Mouse (Mus musculus): ENCODE measurements at regions not wholly inside any gene's neighbourhood (a gene's known extent, or its start where the extent isn't known, plus 50 kb on each side); places are given as distances from the start of the nearest gene placed in this dataset.
A peak's percentile ranks its signal among the peaks of the same experiment; 100 is the strongest.

DNA sequence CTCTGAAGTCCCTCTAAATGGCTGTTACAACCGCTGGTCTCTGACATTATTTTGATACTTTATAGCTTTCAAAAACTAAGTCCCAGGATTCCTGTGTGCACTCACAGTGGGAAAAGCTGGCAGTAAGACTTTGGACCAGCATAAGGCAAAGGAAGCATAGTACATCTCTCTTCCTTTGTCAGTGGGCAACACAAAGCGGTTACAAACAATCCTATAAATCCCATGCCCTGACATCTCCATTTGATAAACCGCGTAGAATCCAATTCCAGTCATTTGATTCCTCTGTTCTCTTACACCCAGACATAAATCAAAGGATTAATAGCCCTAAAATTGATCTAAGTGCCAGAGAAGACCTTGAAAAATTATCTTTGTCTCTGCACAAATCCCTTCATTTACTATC lies 240.7 kb upstream of the Actbl2 start:
- no peak for ATAC-seq (ENCODE audit: insufficient read depth, low FRiP score)
- no peaks in the 10 kb centered on the region for H3K9me3 ChIP-seq (replicated peaks; ENCODE audit: control insufficient read depth, low read length)
- H3K4me2 ChIP-seq (ENCODE audit: low read depth, low read length), result no peak overlapping the region
- no peaks in the 10 kb centered on the region for H3K36me3 ChIP-seq (ENCODE audit: control insufficient read depth, insufficient read depth, low read length)
- H3K9ac ChIP-seq (ENCODE audit: low read length), result no peak overlapping the region
- no peaks in the 10 kb centered on the region for H3K4me1 ChIP-seq (ENCODE audit: control insufficient read depth, insufficient read depth, low read length)
- no peak overlapping the region for H3K4me3 ChIP-seq (replicated peaks; ENCODE audit: low read length)
- no peak overlapping the region for H3K27ac ChIP-seq (ENCODE audit: low read length)
- no peaks in the 10 kb centered on the region for H3K27me3 ChIP-seq (ENCODE audit: control insufficient read depth, insufficient read depth, low read length)
- 63% methylated on average over 4 of the region's 4 CpGs for WGBS

- no peaks in the 10 kb centered on the region for H3K4me1 ChIP-seq (ENCODE audit: control insufficient read depth, insufficient read depth, low read length)
- no peak for ATAC-seq (ENCODE audit: insufficient read depth, low FRiP score)
- H3K27me3 ChIP-seq (ENCODE audit: control insufficient read depth, insufficient read depth, low read length), result no peaks in the 10 kb centered on the region
- no peak overlapping the region for H3K4me3 ChIP-seq (replicated peaks; ENCODE audit: low read length)
- no peak overlapping the region for H3K9ac ChIP-seq (ENCODE audit: low read length)
- H3K36me3 ChIP-seq (ENCODE audit: control insufficient read depth, insufficient read depth, low read length), result no peaks in the 10 kb centered on the region
- H3K9me3 ChIP-seq (replicated peaks; ENCODE audit: control insufficient read depth, low read length), result no peaks in the 10 kb centered on the region
- no peak overlapping the region for H3K27ac ChIP-seq (ENCODE audit: low read length)
- H3K4me2 ChIP-seq (ENCODE audit: low read depth, low read length), result no peak overlapping the region
- 40% methylated on average over 2 of the region's 2 CpGs for WGBS
These were observed 224.7 kb upstream of the Actbl2 start for GRCm38 (mm10) chr13:111030111-111030510.

- Histone ChIP-seq H3K27ac (ENCODE audit: low read length) (no peak overlapping the region), H3K9me3 (replicated peaks; ENCODE audit: control insufficient read depth, low read length) (no peaks in the 10 kb centered on the region), H3K4me3 (replicated peaks; ENCODE audit: low read length) (no peak overlapping the region), H3K27me3 (ENCODE audit: control insufficient read depth, insufficient read depth, low read length) (no peaks in the 10 kb centered on the region), H3K36me3 (ENCODE audit: control insufficient read depth, insufficient read depth, low read length) (no peaks in the 10 kb centered on the region), H3K9ac (ENCODE audit: low read length) (no peak overlapping the region), H3K4me1 (ENCODE audit: control insufficient read depth, insufficient read depth, low read length) (no peaks in the 10 kb centered on the region), H3K4me2 (ENCODE audit: low read depth, low read length) (no peak overlapping the region)
- WGBS, result 53% methylated on average over 1 of the region's 1 CpGs
- no peak for ATAC-seq (ENCODE audit: insufficient read depth, low FRiP score)
These were observed 223.2 kb upstream of the Actbl2 start for GRCm38 (mm10) chr13:111031633-111032032.

DNA sequence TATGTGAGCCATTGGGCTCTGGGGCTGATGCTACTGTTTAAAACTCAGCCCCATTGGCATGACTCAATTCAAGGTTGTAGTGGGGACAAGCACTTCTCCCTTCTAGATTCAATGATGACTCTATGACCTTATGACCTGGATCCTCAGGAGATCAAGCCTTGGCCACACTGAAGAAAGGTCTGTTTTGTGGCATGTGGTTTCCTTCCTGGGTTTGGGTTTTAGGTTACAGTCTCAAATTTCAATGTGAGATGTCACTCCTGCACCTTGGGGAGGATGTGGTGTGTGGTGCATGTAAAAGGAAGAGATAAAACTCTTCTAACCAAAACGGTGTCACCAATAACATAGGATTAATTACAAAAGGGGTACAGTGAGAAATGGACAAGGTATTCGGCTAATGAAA lies 211.2 kb upstream of the Actbl2 start:
- no peak for ATAC-seq (ENCODE audit: insufficient read depth, low FRiP score)
- H3K4me1 ChIP-seq (ENCODE audit: control insufficient read depth, insufficient read depth, low read length), result peaks cover 14% of the 10 kb centered on the region; the same call in 1 of the 2 replicates
- H3K27ac ChIP-seq (ENCODE audit: low read length), result no peak overlapping the region
- H3K9ac ChIP-seq (ENCODE audit: low read length), result no peak overlapping the region
- H3K4me3 ChIP-seq (replicated peaks; ENCODE audit: low read length), result no peak overlapping the region
- 41% methylated on average over 2 of the region's 2 CpGs for WGBS
- H3K9me3 ChIP-seq (replicated peaks; ENCODE audit: control insufficient read depth, low read length), result no peaks in the 10 kb centered on the region
- no peak overlapping the region for H3K4me2 ChIP-seq (ENCODE audit: low read depth, low read length)
- H3K36me3 ChIP-seq (ENCODE audit: control insufficient read depth, insufficient read depth, low read length), result no peaks in the 10 kb centered on the region
- no peaks in the 10 kb centered on the region for H3K27me3 ChIP-seq (ENCODE audit: control insufficient read depth, insufficient read depth, low read length)

- WGBS, result 41% methylated on average over 10 of the region's 10 CpGs
These were observed 210.3 kb upstream of the Actbl2 start for GRCm38 (mm10) chr13:111044328-111045002.

GRCm38 (mm10) chr13:111050097-111050496 lies 204.7 kb upstream of the Actbl2 start:
- H3K36me3 ChIP-seq (ENCODE audit: control insufficient read depth, insufficient read depth, low read length), result no peaks in the 10 kb centered on the region
- H3K4me1 ChIP-seq (ENCODE audit: control insufficient read depth, insufficient read depth, low read length), result peaks cover 8% of the 10 kb centered on the region; the same call in 1 of the 2 replicates
- no peaks in the 10 kb centered on the region for H3K9me3 ChIP-seq (replicated peaks; ENCODE audit: control insufficient read depth, low read length)
- H3K27ac ChIP-seq (ENCODE audit: low read length), result no peak overlapping the region
- ATAC-seq (ENCODE audit: insufficient read depth, low FRiP score), result no peak
- 12% methylated on average over 6 of the region's 6 CpGs for WGBS
- H3K4me2 ChIP-seq (ENCODE audit: low read depth, low read length), result no peak overlapping the region
- no peak overlapping the region for H3K4me3 ChIP-seq (replicated peaks; ENCODE audit: low read length)
- no peaks in the 10 kb centered on the region for H3K27me3 ChIP-seq (ENCODE audit: control insufficient read depth, insufficient read depth, low read length)
- H3K9ac ChIP-seq (ENCODE audit: low read length), result no peak overlapping the region

More at GRCm38 (mm10) chr13:111044328-111045002, 210.3 kb upstream of the Actbl2 start:
- Histone ChIP-seq H3K9ac (ENCODE audit: low read length) (no peak overlapping the region), H3K27ac (ENCODE audit: low read length) (no peak overlapping the region), H3K36me3 (ENCODE audit: control insufficient read depth, insufficient read depth, low read length) (no peaks in the 10 kb centered on the region), H3K9me3 (replicated peaks; ENCODE audit: control insufficient read depth, low read length) (no peaks in the 10 kb centered on the region), H3K4me2 (ENCODE audit: low read depth, low read length) (no peak overlapping the region), H3K4me3 (replicated peaks; ENCODE audit: low read length) (no peak overlapping the region), H3K4me1 (ENCODE audit: control insufficient read depth, insufficient read depth, low read length) (peaks cover 14% of the 10 kb centered on the region; the same call in 1 of the 2 replicates), H3K27me3 (ENCODE audit: control insufficient read depth, insufficient read depth, low read length) (no peaks in the 10 kb centered on the region)
- peak; percentile 75; the same call in 1 of the 2 replicates for ATAC-seq (ENCODE audit: insufficient read depth, low FRiP score)

- no peak overlapping the region for H3K9ac ChIP-seq (ENCODE audit: low read length)
- no peaks in the 10 kb centered on the region for H3K4me1 ChIP-seq (ENCODE audit: control insufficient read depth, insufficient read depth, low read length)
- no peak for ATAC-seq (ENCODE audit: insufficient read depth, low FRiP score)
- H3K9me3 ChIP-seq (replicated peaks; ENCODE audit: control insufficient read depth, low read length), result no peaks in the 10 kb centered on the region
- no peaks in the 10 kb centered on the region for H3K27me3 ChIP-seq (ENCODE audit: control insufficient read depth, insufficient read depth, low read length)
- H3K36me3 ChIP-seq (ENCODE audit: control insufficient read depth, insufficient read depth, low read length), result no peaks in the 10 kb centered on the region
- no peak overlapping the region for H3K27ac ChIP-seq (ENCODE audit: low read length)
- no peak overlapping the region for H3K4me3 ChIP-seq (replicated peaks; ENCODE audit: low read length)
- H3K4me2 ChIP-seq (ENCODE audit: low read depth, low read length), result no peak overlapping the region
- 70% methylated on average over 2 of the region's 2 CpGs for WGBS
These were observed 199.0 kb upstream of the Actbl2 start for GRCm38 (mm10) chr13:111055817-111056216.

- Histone ChIP-seq H3K4me3 (replicated peaks; ENCODE audit: low read length) (no peak overlapping the region), H3K4me2 (ENCODE audit: low read depth, low read length) (no peak overlapping the region), H3K9me3 (replicated peaks; ENCODE audit: control insufficient read depth, low read length) (no peaks in the 10 kb centered on the region), H3K9ac (ENCODE audit: low read length) (no peak overlapping the region), H3K36me3 (ENCODE audit: control insufficient read depth, insufficient read depth, low read length) (no peaks in the 10 kb centered on the region), H3K27me3 (ENCODE audit: control insufficient read depth, insufficient read depth, low read length) (no peaks in the 10 kb centered on the region), H3K27ac (ENCODE audit: low read length) (no peak overlapping the region), H3K4me1 (ENCODE audit: control insufficient read depth, insufficient read depth, low read length) (no peaks in the 10 kb centered on the region)
- WGBS, result 75% methylated on average over 2 of the region's 2 CpGs
- no peak for ATAC-seq (ENCODE audit: insufficient read depth, low FRiP score)
These were observed 167.1 kb upstream of the Actbl2 start for GRCm38 (mm10) chr13:111087753-111088152.

DNA sequence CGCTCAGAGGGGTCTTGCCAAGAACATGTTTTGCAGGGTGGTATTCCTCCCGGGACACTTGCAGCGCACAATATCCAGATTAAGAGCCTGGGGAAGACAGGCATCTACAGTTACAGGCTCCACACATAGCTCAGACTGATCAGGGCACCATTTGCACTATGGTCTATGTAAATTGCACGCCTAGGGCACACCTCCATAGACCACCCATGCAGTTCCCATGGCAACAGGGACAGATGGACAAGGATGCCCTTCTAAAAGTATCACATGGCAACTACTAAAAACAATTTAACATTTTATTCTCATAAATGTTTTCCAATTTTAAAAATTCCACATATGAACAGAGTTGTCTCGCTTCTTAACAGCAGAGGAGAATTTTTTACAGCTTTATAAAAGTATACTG lies 158.7 kb upstream of the Actbl2 start:
- Histone ChIP-seq H3K27me3 (ENCODE audit: control insufficient read depth, insufficient read depth, low read length) (no peaks in the 10 kb centered on the region), H3K4me2 (ENCODE audit: low read depth, low read length) (no peak overlapping the region), H3K9ac (ENCODE audit: low read length) (no peak overlapping the region), H3K27ac (ENCODE audit: low read length) (no peak overlapping the region), H3K4me3 (replicated peaks; ENCODE audit: low read length) (no peak overlapping the region), H3K36me3 (ENCODE audit: control insufficient read depth, insufficient read depth, low read length) (no peaks in the 10 kb centered on the region), H3K9me3 (replicated peaks; ENCODE audit: control insufficient read depth, low read length) (no peaks in the 10 kb centered on the region), H3K4me1 (ENCODE audit: control insufficient read depth, insufficient read depth, low read length) (no peaks in the 10 kb centered on the region)
- 83% methylated on average over 5 of the region's 5 CpGs for WGBS
- ATAC-seq (ENCODE audit: insufficient read depth, low FRiP score), result no peak

All from stomach, embryonic 16.5 days (tissue).